Mouse (Mus musculus) testis, postnatal 10 days (tissue): Measurements from ENCODE around the gene Yipf3.

Experiments
- DNase-seq: peaks from one replicate; pipeline ENCODE4 v3.0.0; 2021; ENCODE audit warnings: low spot score

The Yipf3 gene

DNA sequence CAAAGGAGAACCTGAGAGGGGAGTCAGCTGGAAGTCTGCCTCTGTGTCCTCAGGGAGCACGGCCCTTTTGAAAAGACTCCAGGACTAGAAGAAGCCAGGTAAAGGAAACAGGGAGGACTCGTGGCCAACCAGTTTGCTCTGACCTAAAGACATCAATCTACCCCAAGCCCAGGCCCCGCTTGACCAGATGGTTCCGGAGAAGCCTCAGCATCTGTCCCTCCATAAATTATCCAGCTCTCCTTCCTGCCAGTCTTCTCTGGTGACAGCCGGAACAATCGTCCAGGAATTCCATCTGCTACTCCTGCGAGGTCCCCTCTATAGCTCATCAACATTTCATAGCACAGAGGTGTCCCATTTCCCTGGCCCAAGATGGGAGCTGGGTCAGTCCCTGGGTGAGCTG, 36.8 kb downstream of the Yipf3 start:
- no peak for DNase-seq

DNA sequence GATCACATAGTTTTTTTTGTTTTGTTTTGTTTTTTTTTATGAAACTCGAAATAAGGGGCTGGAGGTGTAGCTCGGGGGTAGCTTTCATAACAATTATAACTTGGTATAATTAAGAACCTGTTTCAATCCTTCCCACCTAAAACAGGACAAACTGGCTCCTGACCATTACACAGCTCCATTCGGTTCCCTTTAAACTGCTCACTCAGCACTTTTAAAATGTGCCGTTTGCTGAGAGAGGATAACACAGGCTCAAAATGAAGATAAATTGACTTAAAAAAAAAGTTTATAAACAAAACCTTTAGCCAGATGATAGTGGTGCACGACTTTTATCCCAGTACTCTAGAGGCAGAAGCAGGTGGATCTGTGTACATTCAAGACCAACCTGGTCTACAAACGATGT, 37.5 kb downstream of the Yipf3 start:
- DNase-seq, result no peak

DNA sequence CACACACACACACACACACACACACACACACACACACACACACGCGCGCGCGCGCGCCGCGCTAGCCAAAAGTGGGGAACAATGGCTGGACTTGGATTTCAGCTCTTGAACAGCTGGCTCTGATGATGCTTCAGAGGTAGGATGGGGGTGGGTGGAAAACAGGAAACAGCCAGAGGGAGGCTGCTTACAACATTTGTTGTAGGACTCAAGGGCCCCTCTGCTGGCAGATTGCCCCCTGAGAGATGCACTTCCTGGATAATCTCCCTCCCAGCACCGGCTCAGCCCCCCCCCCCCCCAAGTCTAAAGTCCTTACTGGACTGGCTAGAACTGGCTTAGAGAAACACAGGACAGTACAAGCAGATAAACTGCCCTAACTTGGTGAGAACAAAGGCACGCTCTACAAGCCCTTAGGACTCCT, 39.8 kb downstream of the Yipf3 start:
- DNase-seq, result no peak

DNA sequence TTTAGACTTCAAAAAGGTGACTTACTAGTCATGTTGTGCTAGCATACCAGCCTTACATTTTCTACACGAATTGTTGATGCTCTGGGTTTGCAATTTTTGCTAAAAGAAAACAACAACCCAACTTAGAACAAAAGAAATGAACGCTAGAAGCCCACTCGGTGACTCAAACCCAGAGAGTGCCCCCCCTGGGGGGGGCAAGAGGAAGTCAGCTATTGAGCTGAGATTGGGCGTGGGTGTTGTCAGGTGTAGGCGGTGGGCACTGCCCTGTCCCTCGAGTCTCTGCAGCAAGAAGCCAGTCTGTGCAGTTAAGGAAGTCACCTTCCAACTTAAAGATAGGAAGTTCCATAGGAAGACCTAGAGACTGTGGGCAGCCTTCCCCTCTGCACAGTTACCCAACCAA, 48.7 kb downstream of the Yipf3 start:
- DNase-seq, result no peak

DNA sequence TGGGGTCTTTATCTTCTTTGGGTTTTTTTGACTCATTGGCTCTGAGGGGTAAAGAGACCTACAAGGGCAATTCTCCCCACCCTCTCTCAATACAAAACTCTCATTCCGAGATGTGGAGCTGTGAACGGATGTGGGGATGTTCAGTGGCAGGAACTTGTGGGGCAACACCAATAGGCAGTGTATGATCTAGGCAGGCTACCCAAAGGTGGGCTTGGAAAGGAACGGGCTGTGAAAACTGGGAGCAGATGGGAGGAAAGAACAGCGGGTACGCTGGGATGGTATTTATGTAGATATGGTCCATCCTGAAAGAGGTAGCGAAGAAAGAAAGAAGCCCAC, 49.1 kb downstream of the Yipf3 start:
- DNase-seq, result no peak

DNA sequence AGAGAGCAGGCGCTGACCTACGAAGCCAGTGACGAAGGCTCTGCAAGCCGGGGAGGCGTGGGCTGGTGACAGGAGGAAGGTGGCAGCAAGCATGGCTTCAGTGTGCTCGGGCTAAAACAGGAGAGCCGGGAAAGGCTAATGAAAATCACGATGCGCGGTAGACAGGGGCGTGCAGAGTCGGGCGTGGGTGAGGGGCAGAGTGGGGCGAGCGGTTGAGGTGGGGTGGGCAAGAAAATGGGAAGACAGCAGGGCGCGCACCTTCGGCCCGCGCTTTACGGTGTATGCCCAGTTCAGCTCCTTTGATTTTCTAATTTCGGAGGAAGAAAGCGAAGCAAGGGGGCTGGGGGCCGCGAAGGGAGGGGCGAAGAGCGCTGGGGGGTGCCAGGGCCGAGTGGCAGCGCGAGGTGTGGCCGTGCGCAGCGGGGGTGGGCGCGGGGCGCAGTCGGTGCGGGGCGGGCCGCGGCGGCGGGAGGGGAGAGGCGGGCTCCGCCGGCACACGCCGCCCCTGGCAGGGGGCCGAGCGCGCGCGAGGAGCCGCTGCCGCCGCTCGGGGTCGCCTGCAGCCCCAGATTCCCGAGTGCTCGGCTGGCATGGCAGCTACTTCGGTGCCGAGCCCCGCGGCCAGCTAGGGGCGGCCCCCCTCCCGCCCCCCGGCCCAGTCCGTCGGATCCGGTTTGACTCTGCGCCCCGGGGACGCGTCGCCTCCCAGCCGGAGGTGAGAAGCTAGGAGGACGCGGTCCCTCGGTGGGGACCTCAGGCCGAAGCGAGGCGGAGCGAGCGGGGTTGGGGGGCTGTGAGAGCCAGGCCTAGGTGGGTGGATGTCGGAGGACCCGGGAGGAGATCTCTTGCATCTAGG, 49.7 kb downstream of the Yipf3 start, which contains the start of gene Dlk2:
TSS of gene Dlk2 (plus strand) at position 58 of the 856 bp plus-strand sequence.
- DNase-seq, result no peak

DNA sequence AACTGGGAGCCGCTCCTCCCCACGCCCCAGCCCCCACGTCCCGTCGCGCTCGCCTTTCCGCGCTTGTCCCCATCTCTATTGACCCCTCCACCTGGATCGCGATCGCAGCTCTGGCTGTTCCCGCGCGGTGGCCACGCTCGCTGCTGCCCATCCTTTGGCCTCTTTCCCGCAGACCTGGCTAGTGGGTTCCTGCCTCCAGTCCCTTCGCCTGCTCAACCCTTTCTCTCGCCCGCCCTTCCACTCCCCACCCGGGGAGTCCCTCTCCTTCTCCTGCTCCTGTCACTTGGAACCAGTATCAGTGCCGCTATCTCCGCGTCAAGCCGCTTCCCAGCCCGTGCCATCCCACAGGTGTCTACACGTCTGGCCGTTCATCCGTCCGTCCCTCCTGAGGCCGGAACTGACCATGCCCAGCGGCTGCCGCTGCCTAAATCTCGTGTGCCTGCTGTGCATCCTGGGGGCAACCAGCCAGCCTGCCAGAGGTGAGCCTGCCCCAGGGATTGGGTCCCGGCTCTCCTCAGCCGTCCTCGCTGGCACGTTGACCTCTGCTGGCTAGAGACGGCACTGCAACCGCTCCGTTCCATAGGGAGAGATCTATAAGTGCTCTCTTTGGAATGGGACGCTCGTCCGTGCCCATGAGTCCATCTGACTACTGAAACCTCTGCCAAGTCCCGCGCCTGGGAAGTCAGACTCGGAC, 50.5 kb downstream of the Yipf3 start:
- peak; percentile 90 for DNase-seq

DNA sequence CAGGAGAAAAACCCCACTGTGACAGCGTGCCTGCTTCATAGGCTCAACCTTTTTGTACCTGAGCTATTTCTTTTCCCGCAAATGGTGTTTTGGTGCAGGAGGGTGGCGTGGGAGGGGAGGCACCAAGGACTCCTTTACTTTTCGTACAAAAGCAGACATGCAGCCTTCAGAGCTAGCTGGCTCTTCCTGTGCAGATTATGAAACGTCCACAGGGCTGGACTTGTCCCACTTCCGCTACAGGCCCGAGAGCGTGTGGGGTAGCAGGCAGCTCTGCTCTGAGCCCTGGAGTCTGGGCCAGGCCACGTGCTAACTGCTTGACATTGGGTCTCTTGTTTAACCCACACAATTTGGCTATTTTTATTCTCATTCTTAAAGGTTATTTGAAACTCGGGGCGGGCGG, 54.0 kb downstream of the Yipf3 start:
- DNase-seq, result no peak
